ENCODE assay signal across 30 mouse cellular contexts in the genomic region with DNA sequence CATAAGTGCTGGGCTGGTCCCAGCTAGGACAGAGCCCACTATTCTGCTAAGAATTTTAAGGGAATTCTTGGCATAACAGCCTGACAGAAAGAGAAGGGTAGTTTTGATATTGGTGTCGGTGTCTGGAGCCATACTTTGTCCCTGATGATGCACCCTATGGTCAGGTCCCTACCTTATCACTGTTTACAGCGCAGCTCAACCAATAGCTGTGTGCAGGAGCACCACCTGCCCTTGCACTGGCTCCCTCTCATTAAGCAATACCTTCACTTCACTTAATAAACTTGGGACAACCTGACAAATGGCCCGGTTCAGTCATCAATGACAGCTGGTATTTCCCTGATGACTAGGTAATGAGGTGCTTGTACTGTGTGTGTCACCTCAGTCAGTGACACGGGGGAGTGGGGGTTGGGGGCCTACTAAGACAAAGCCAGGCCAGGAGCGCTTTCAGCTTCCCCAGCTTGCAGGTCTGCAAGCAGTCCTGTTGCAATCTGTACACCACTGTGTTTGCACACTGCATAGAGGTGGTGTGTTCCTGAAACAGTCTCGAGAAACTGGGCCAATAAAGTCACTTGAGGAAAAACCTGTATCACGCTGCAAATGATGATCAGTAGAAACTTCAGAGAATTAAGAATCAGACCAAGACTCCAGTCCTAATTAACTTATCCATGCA. TPM values are rescaled to one million over a fixed set of nuclear protein-coding genes. Genes with fewer than 3 reads are reported as not detected.
A peak's percentile ranks its signal among the peaks of the same experiment; 100 is the strongest.
DNase-seq lines count a peak whose midpoint lies in the region; ATAC-seq lines count a peak whose summit lies in the region.
"Had no signal": no experiment of that assay in that cellular context is flagged by ENCODE, and none has a peak within 500 bp of the region (broad histone marks: within the 10 kb centered on the region; RNA-seq: fewer than 3 reads in every experiment).

No protein-coding gene starts in this region.

- no peak for DNase-seq in liver, embryonic 11.5 days (ENCODE audit: low spot score)
- DNase-seq in liver, embryonic 13.5 days: no peak
- no peak for DNase-seq in heart, postnatal 4 days
- no peak for DNase-seq in left cerebral cortex, postnatal 36 days (ENCODE audit: low spot score in 2 of 2)
- DNase-seq: adrenal gland, postnatal 25 days; cerebellum, adult 11-12 months; cerebellum, adult 9-11 months; gastrocnemius, adult 2 months; gastrocnemius, postnatal 36 days; heart, adult 18-20 months; heart, postnatal 36 days; kidney, adult 18-20 months; kidney, postnatal 4 days; layer of hippocampus, postnatal 36 days; lung, adult 2 months; lung, postnatal 10 days; right cerebral cortex, postnatal 14 days; thymus, postnatal 4 days had no signal

- no peaks in the 10 kb centered on the region for H3K36me3 ChIP-seq in liver, embryonic 11.5 days (ENCODE audit: control insufficient read depth, insufficient read depth, low read length)
- H3K36me3 ChIP-seq in liver, embryonic 12.5 days: no peaks in the 10 kb centered on the region
- H3K36me3 ChIP-seq in hindbrain, embryonic 15.5 days: no peaks in the 10 kb centered on the region
- no peaks in the 10 kb centered on the region for H3K36me3 ChIP-seq in liver, embryonic 13.5 days
- H3K36me3 ChIP-seq: embryonic facial prominence, embryonic 13.5 days; forebrain, embryonic 10.5 days; forebrain, embryonic 15.5 days; limb, embryonic 12.5 days; neural tube, embryonic 13.5 days had no signal

- H3K27ac ChIP-seq in liver, embryonic 11.5 days (ENCODE audit: low read depth, low read length): no peak overlapping the region
- no peak overlapping the region for H3K27ac ChIP-seq in liver, embryonic 12.5 days
- no peak overlapping the region for H3K27ac ChIP-seq in hindbrain, embryonic 15.5 days (replicated peaks)
- H3K27ac ChIP-seq in liver, embryonic 13.5 days: no peak overlapping the region
- H3K27ac ChIP-seq: embryonic facial prominence, embryonic 13.5 days; forebrain, embryonic 10.5 days; forebrain, embryonic 15.5 days; gastrocnemius, adult 2 months; kidney, postnatal 0 days; limb, embryonic 12.5 days; macrophage; neural tube, embryonic 13.5 days had no signal

- H3K9me3 ChIP-seq in liver, embryonic 11.5 days (ENCODE audit: control insufficient read depth, low read length): no peaks in the 10 kb centered on the region
- H3K9me3 ChIP-seq in liver, embryonic 12.5 days (replicated peaks): no peaks in the 10 kb centered on the region
- H3K9me3 ChIP-seq in hindbrain, embryonic 15.5 days: no peaks in the 10 kb centered on the region
- H3K9me3 ChIP-seq in liver, embryonic 13.5 days (replicated peaks): no peaks in the 10 kb centered on the region
- H3K9me3 ChIP-seq: embryonic facial prominence, embryonic 13.5 days; forebrain, embryonic 10.5 days; forebrain, embryonic 15.5 days; limb, embryonic 12.5 days; neural tube, embryonic 13.5 days had no signal

- ATAC-seq in liver, embryonic 11.5 days (replicated peaks; ENCODE audit: low FRiP score): 0 out of 2 replicates have a peak, but pooled peaks have one; percentile 29
- ATAC-seq in liver, embryonic 12.5 days: no peak
- ATAC-seq in hindbrain, embryonic 15.5 days (ENCODE audit: low FRiP score, low read depth): 0 out of 2 replicates have a peak, but pooled peaks have one; percentile 42
- peak; percentile 54 for ATAC-seq in liver, embryonic 13.5 days (ENCODE audit: low read depth)
- ATAC-seq in megakaryocyte-erythroid progenitor cell, adult 5-6 weeks (replicated peaks; ENCODE audit: low FRiP score, low TSS enrichment, poor library complexity, severe bottlenecking): no peak
- ATAC-seq: CD4-positive, CD25-positive, alpha-beta regulatory T cell, adult 4 months; forebrain, embryonic 15.5 days had no signal

- 61% methylated on average over 7 of the region's 7 CpGs for WGBS in liver, embryonic 11.5 days
- 53% methylated on average over 7 of the region's 7 CpGs for WGBS in liver, embryonic 12.5 days (ENCODE audit: insufficient replicate concordance)
- 69% methylated on average over 7 of the region's 7 CpGs for WGBS in hindbrain, embryonic 15.5 days
- WGBS in liver, embryonic 13.5 days (ENCODE audit: insufficient replicate concordance): 53% methylated on average over 7 of the region's 7 CpGs

- H3K4me3 ChIP-seq in liver, embryonic 11.5 days (ENCODE audit: low read depth, low read length): no peak overlapping the region
- no peak overlapping the region for H3K4me3 ChIP-seq in liver, embryonic 12.5 days
- H3K4me3 ChIP-seq in hindbrain, embryonic 15.5 days: no peak overlapping the region
- no peak overlapping the region for H3K4me3 ChIP-seq in liver, embryonic 13.5 days (replicated peaks)
- H3K4me3 ChIP-seq: embryonic facial prominence, embryonic 13.5 days; forebrain, embryonic 10.5 days; forebrain, embryonic 15.5 days; gastrocnemius, adult 2 months; limb, embryonic 12.5 days; neural tube, embryonic 13.5 days had no signal

- no peak overlapping the region for H3K4me2 ChIP-seq in liver, embryonic 11.5 days
- H3K4me2 ChIP-seq in liver, embryonic 12.5 days: no peak overlapping the region
- no peak overlapping the region for H3K4me2 ChIP-seq in hindbrain, embryonic 15.5 days
- H3K4me2 ChIP-seq in liver, embryonic 13.5 days: no peak overlapping the region
- H3K4me2 ChIP-seq: embryonic facial prominence, embryonic 13.5 days; forebrain, embryonic 15.5 days; heart, embryonic 11.5 days; limb, embryonic 12.5 days; neural tube, embryonic 13.5 days had no signal

- intact Hi-C loops in left cerebral cortex, postnatal 36 days (cut with DNase I): no loop called here

- no peak overlapping the region for H3K9ac ChIP-seq in liver, embryonic 11.5 days (ENCODE audit: low read depth, low read length)
- no peak overlapping the region for H3K9ac ChIP-seq in liver, embryonic 12.5 days
- no peak overlapping the region for H3K9ac ChIP-seq in hindbrain, embryonic 15.5 days
- no peak overlapping the region for H3K9ac ChIP-seq in liver, embryonic 13.5 days
- H3K9ac ChIP-seq: embryonic facial prominence, embryonic 13.5 days; forebrain, embryonic 15.5 days; limb, embryonic 12.5 days; neural tube, embryonic 13.5 days had no signal

- H3K4me1 ChIP-seq in liver, embryonic 11.5 days (replicated peaks; ENCODE audit: control insufficient read depth, insufficient read depth, low read length): no peaks in the 10 kb centered on the region
- no peaks in the 10 kb centered on the region for H3K4me1 ChIP-seq in liver, embryonic 12.5 days
- peaks cover 11% of the 10 kb centered on the region for H3K4me1 ChIP-seq in hindbrain, embryonic 15.5 days (replicated peaks)
- H3K4me1 ChIP-seq in liver, embryonic 13.5 days (replicated peaks): no peaks in the 10 kb centered on the region
- H3K4me1 ChIP-seq: embryonic facial prominence, embryonic 13.5 days had no signal

- no peaks in the 10 kb centered on the region for H3K27me3 ChIP-seq in liver, embryonic 11.5 days (replicated peaks; ENCODE audit: control insufficient read depth, insufficient read depth, low read length)
- no peaks in the 10 kb centered on the region; the same call in 1 of the 2 replicates for H3K27me3 ChIP-seq in liver, embryonic 12.5 days (replicated peaks)
- H3K27me3 ChIP-seq in hindbrain, embryonic 15.5 days: no peaks in the 10 kb centered on the region
- H3K27me3 ChIP-seq in liver, embryonic 13.5 days: no peaks in the 10 kb centered on the region
- H3K27me3 ChIP-seq: embryonic facial prominence, embryonic 13.5 days; forebrain, embryonic 15.5 days; limb, embryonic 12.5 days; neural tube, embryonic 13.5 days had no signal

RNA-seq across cellular contexts. Expression of a gene that starts 22.1 kb away (rescaled TPM):
- polyA plus RNA-seq in liver, embryonic 11.5 days (2014; fragmentation: Nextera tagmentation; extraction: Ambion mirVana): 0.36 and 0.45 TPM in 2 replicates
- 1.0 and 1.3 TPM in 2 replicates for polyA plus RNA-seq in liver, embryonic 12.5 days (2016; fragmentation: Nextera tagmentation; extraction: Ambion mirVana)
- 5.2 and 6.1 TPM in 2 replicates for polyA plus RNA-seq in hindbrain, embryonic 15.5 days (2015; fragmentation: Nextera tagmentation; extraction: Ambion mirVana)
- 0.91 and 0.93 TPM in 2 replicates for polyA plus RNA-seq in liver, embryonic 13.5 days (2015; fragmentation: Nextera tagmentation; extraction: Ambion mirVana)
- total RNA-seq in heart, postnatal 4 days (2021): 1 to 10 TPM; 2.2 to 2.7 TPM
- total RNA-seq in megakaryocyte-erythroid progenitor cell, adult 5-6 weeks (2014; fragmentation: Nextera tagmentation): 0.55 TPM in 1 of 2 replicates, not detected in the other
- total RNA-seq in megakaryocyte-erythroid progenitor cell, adult 5-6 weeks (2017): 0.15 and 0.23 TPM in 2 replicates
- total RNA-seq in left cerebral cortex, postnatal 36 days (2021): 10 to 100 TPM; 38.0 to 42.8 TPM
- polyA plus RNA-seq: CD4-positive, CD25-positive, alpha-beta regulatory T cell, adult 4 months had no signal

Comparison
In these comparisons a context has a peak if more than half of its experiments do, and no peak if none do; other contexts are left out.
1. ATAC-seq: peak in liver, embryonic 11.5 days (single experiment), hindbrain, embryonic 15.5 days (single experiment) and liver, embryonic 13.5 days (single experiment); none in liver, embryonic 12.5 days (single experiment) and megakaryocyte-erythroid progenitor cell, adult 5-6 weeks (single experiment).